Mouse (Mus musculus) G1E (cell line): ENCODE results near the gene Vmn2r88.

ENCODE experiments used
- CTCF ChIP-seq: IDR thresholded peaks from 2 replicates; pipeline ENCODE4 v1.5.1; 2012; ENCODE audit warnings: low read depth, low read length, inconsistent platforms, mixed read lengths
- GATA1 ChIP-seq: IDR thresholded peaks from 2 replicates; pipeline ENCODE4 v1.6.1; 2012; ENCODE audit warnings: borderline replicate concordance, low read length, inconsistent platforms, mixed read lengths
- TAL1 ChIP-seq: conservative IDR thresholded peaks from 2 replicates; pipeline ENCODE4 v1.6.1; 2012; ENCODE audit warnings: low read depth, low read length, inconsistent platforms, mixed read lengths

- TF ChIP-seq CTCF (no peak), GATA1 (no peak), TAL1 (no peak)
Observed at GRCm38 (mm10) chr14:51388222-51388621, 22.4 kb upstream of the Vmn2r88 start.
